Mouse (Mus musculus) forebrain, postnatal 0 days (tissue): ENCODE measurements around the gene Agtr1b. TPM values are rescaled to one million over a fixed set of nuclear protein-coding genes. Genes with fewer than 3 reads are reported as not detected.

Source experiments
- ATAC-seq: fragments of 200-750 bp; cut with Nextera tagmentation; 2 replicates; pipeline ENCODE4 v1.8.0; 2017; ENCODE audit warnings: mild to moderate bottlenecking, moderate library complexity
- DNase-seq: peaks from one replicate; pipeline ENCODE4 v3.0.0-alpha.2; 2015
- H3K27ac ChIP-seq: fragments of 300-500 bp; sonication (generic); 2 replicates; pipeline ENCODE4 v1.5.1; 2014; ENCODE audit warnings: low read depth, mild to moderate bottlenecking, antibody characterized with exemption, low read length, moderate library complexity, mixed read lengths
- H3K27me3 ChIP-seq: fragments of 300-500 bp; sonication (generic); 2 replicates; pipeline ENCODE4 v1.6.1; 2014; ENCODE audit warnings: mild to moderate bottlenecking, low read length, mixed read lengths; ENCODE audit not compliant: insufficient read depth
- H3K36me3 ChIP-seq: fragments of 300-500 bp; sonication (generic); 2 replicates; pipeline ENCODE4 v1.6.1; 2014; ENCODE audit warnings: mild to moderate bottlenecking, moderate library complexity; ENCODE audit not compliant: insufficient read depth
- H3K4me1 ChIP-seq: fragments of 300-500 bp; sonication (generic); 2 replicates; pipeline ENCODE4 v1.6.1; 2014; ENCODE audit warnings: antibody characterized with exemption; ENCODE audit not compliant: insufficient read depth
- H3K4me2 ChIP-seq: fragments of 300-500 bp; sonication (generic); 2 replicates; pipeline ENCODE4 v1.6.1; 2014; ENCODE audit warnings: low read depth, mild to moderate bottlenecking, moderate library complexity
- H3K4me3 ChIP-seq: fragments of 300-500 bp; sonication (generic); 2 replicates; pipeline ENCODE4 v1.5.1; 2014; ENCODE audit warnings: low read depth, low read length, mixed read lengths
- H3K9ac ChIP-seq: fragments of 300-500 bp; sonication (generic); 2 replicates; pipeline ENCODE4 v1.6.1; 2014; ENCODE audit warnings: mild to moderate bottlenecking
- H3K9me3 ChIP-seq: fragments of 300-500 bp; sonication (generic); 2 replicates; pipeline ENCODE4 v1.6.1; 2016; ENCODE audit warnings: low read length
- CTCF ChIP-seq: sonication (generic); IDR thresholded peaks from 2 replicates; pipeline ENCODE4 v1.5.1; 2016; ENCODE audit warnings: antibody characterized with exemption, control low read depth, low read depth
- WGBS: fragments of 180-500 bp; shearing (Covaris S2); extraction: QIAGEN DNeasy Blood & Tissue Kit; methylation state at CpG from one replicate; pipeline ENCODE4 v1.1.7; 2014; 5-methylcytosine and 5-hydroxymethylcytosine counted together
- polyA plus RNA-seq: library from polyadenylated mRNA; unstranded; fragments of >200 nt; fragmentation: Nextera tagmentation; extraction: Ambion mirVana; gene quantifications from 2 replicates; pipeline ENCODE4 v1.2.1, GENCODE M21; 2015
- total RNA-seq: library from RNA; depleted of rRNA; stranded (reverse); fragments of >200 nt; gene quantifications from 2 replicates; pipeline ENCODE4 v1.2.3, GENCODE M21; 2014; rRNA removed

The Agtr1b gene
- total and polyA plus RNA-seq, 2 experiments from 2014 or later, result 0.27 TPM; not detected in 1

- ATAC-seq, result no peak
- Histone ChIP-seq H3K27me3 (no peaks in the 10 kb centered on the region), H3K4me3 (no peak within 1 kb of the TSS), H3K4me2 (no peak within 1 kb of the TSS), H3K4me1 (no peaks in the 10 kb centered on the region), H3K36me3 (no peaks in the 10 kb centered on the region), H3K27ac (no peak within 1 kb of the TSS), H3K9me3 (no peaks in the 10 kb centered on the region), H3K9ac (no peak within 1 kb of the TSS)
- DNase-seq, result no peak
- WGBS, result 91% methylated on average over 3 of the region's 3 CpGs
- TF ChIP-seq CTCF, result no peak
Measured at GRCm38 (mm10) chr3:20275633-20276032, 91.3 kb downstream of the Agtr1b start, which contains the start of gene Cpb1. Gene Cpb1, minus strand, starts transcription at chr3:20275733.

Other genes starting within 250 kb of the Agtr1b start
- gene Gyg, start 211.9 kb downstream of the Agtr1b start, total RNA-seq, result 27.2 and 35.9 TPM in 2 replicates
- gene Gyg, start 211.9 kb downstream of the Agtr1b start, polyA plus RNA-seq, result 65.9 and 69.3 TPM in 2 replicates
- 0.57 and 1.8 TPM in 2 replicates for gene Cpa3, start 125.0 kb downstream of the Agtr1b start, total RNA-seq
- gene Cpa3, start 125.0 kb downstream of the Agtr1b start, polyA plus RNA-seq, result 3.0 and 3.1 TPM in 2 replicates
- gene Cpb1, start 91.4 kb downstream of the Agtr1b start, total RNA-seq, result 0.14 TPM in 1 of 2 replicates, not detected in the other
- gene Cpb1, start 91.4 kb downstream of the Agtr1b start, polyA plus RNA-seq, result 0.24 TPM in 2 replicates